Mouse (Mus musculus) midbrain, embryonic 16.5 days (tissue): ENCODE measurements around the gene Wdr62. TPM values are rescaled to one million over a fixed set of nuclear protein-coding genes. Genes with fewer than 3 reads are reported as not detected.
A peak's percentile ranks its signal among the peaks of the same experiment; 100 is the strongest.

Experiments used
- ATAC-seq: fragments of 200-750 bp; cut with Nextera tagmentation; 2 replicates; pipeline ENCODE4 v1.8.0; 2017; ENCODE audit warnings: moderate TSS enrichment
- H3K27ac ChIP-seq: fragments of 300-500 bp; sonication (generic); 2 replicates; pipeline ENCODE4 v1.5.1; 2014; ENCODE audit warnings: mild to moderate bottlenecking, low read length, mixed read lengths
- H3K27me3 ChIP-seq: fragments of 300-500 bp; sonication (generic); 2 replicates; pipeline ENCODE4 v1.6.1; 2014; ENCODE audit warnings: low read depth, low read length, mixed read lengths; ENCODE audit not compliant: control insufficient read depth, insufficient read depth
- H3K36me3 ChIP-seq: fragments of 300-500 bp; sonication (generic); 2 replicates; pipeline ENCODE4 v1.6.1; 2014; ENCODE audit warnings: mild to moderate bottlenecking, low read length, moderate library complexity, mixed read lengths; ENCODE audit not compliant: control insufficient read depth, insufficient read depth
- H3K4me1 ChIP-seq: fragments of 300-500 bp; sonication (generic); 2 replicates; pipeline ENCODE4 v1.6.1; 2014; ENCODE audit warnings: mild to moderate bottlenecking, low read length, mixed read lengths; ENCODE audit not compliant: control insufficient read depth, insufficient read depth
- H3K4me2 ChIP-seq: fragments of 300-500 bp; sonication (generic); 2 replicates; pipeline ENCODE4 v1.6.1; 2014; ENCODE audit warnings: mild to moderate bottlenecking, low read length, mixed read lengths
- H3K4me3 ChIP-seq: fragments of 300-500 bp; sonication (generic); 2 replicates; pipeline ENCODE4 v1.5.1; 2014; ENCODE audit warnings: low read depth, mild to moderate bottlenecking, low read length, moderate library complexity, mixed read lengths
- H3K9ac ChIP-seq: fragments of 300-500 bp; sonication (generic); 2 replicates; pipeline ENCODE4 v1.6.1; 2014; ENCODE audit warnings: low read depth, low read length, mixed read lengths
- H3K9me3 ChIP-seq: fragments of 300-500 bp; sonication (generic); replicated peaks from 2 replicates; pipeline ENCODE4 v1.6.1; 2014; ENCODE audit warnings: mild to moderate bottlenecking, low read length, mixed read lengths; ENCODE audit not compliant: control insufficient read depth, poor library complexity, severe bottlenecking
- WGBS: fragments of 180-500 bp; shearing (Covaris S2); extraction: QIAGEN DNeasy Blood & Tissue Kit; methylation state at CpG from one replicate; pipeline ENCODE4 v1.1.7; 2014; 5-methylcytosine and 5-hydroxymethylcytosine counted together
- polyA plus RNA-seq: library from polyadenylated mRNA; unstranded; fragments of >200 nt; fragmentation: Nextera tagmentation; extraction: Ambion mirVana; gene quantifications from 2 replicates; pipeline ENCODE4 v1.2.1, GENCODE M21; 2015

Gene Wdr62
- polyA plus RNA-seq, 1 experiment from 2014 or later = 4.0 TPM

- Histone ChIP-seq H3K9me3 (no peaks in the 10 kb centered on the region), H3K4me3 (peak within 1 kb of the TSS; percentile 60), H3K27ac (peak within 1 kb of the TSS; percentile 82), H3K9ac (peak within 1 kb of the TSS; percentile 73), H3K27me3 (no peaks in the 10 kb centered on the region), H3K4me1 (peaks cover 17% of the 10 kb centered on the region), H3K36me3 (peaks cover 23% of the 10 kb centered on the region), H3K4me2 (peak within 1 kb of the TSS; percentile 82)
- WGBS = 4% methylated on average over 27 of the region's 27 CpGs
- ATAC-seq = peak; percentile 100
Observed at GRCm38 (mm10) chr7:30308076-30309005, 28.1 kb upstream of the Wdr62 start, which contains the start of gene Alkbh6. TSS of gene Alkbh6 (plus strand) at chr7:30308717.

GRCm38 (mm10) chr7:30306083-30306779, 26.0 kb upstream of the Wdr62 start:
- Histone ChIP-seq H3K27ac (no peak overlapping the region), H3K4me2 (no peak overlapping the region), H3K9me3 (no peaks in the 10 kb centered on the region), H3K36me3 (peaks cover 37% of the 10 kb centered on the region), H3K9ac (no peak overlapping the region), H3K4me1 (peaks cover 17% of the 10 kb centered on the region), H3K27me3 (no peaks in the 10 kb centered on the region), H3K4me3 (no peak overlapping the region)
- ATAC-seq = no peak
- 95% methylated on average over 16 of the region's 16 CpGs for WGBS

- Histone ChIP-seq H3K27me3 (no peaks in the 10 kb centered on the region), H3K27ac (no peak overlapping the region), H3K36me3 (peaks cover 68% of the 10 kb centered on the region), H3K9me3 (no peaks in the 10 kb centered on the region), H3K9ac (no peak overlapping the region), H3K4me2 (no peak overlapping the region), H3K4me1 (no peaks in the 10 kb centered on the region), H3K4me3 (no peak overlapping the region)
- no peak for ATAC-seq
- 56% methylated on average over 3 of the region's 3 CpGs for WGBS
Observed at GRCm38 (mm10) chr7:30300914-30301313, 20.7 kb upstream of the Wdr62 start.

- no peaks in the 10 kb centered on the region for H3K27me3 ChIP-seq
- no peak overlapping the region for H3K4me3 ChIP-seq
- H3K4me2 ChIP-seq = no peak overlapping the region
- WGBS = 86% methylated on average over 16 of the region's 16 CpGs
- no peak for ATAC-seq
- no peak overlapping the region for H3K9ac ChIP-seq
- peaks cover 53% of the 10 kb centered on the region for H3K36me3 ChIP-seq
- no peak overlapping the region for H3K27ac ChIP-seq
- no peaks in the 10 kb centered on the region for H3K9me3 ChIP-seq
- H3K4me1 ChIP-seq = peaks cover 22% of the 10 kb centered on the region
Observed at GRCm38 (mm10) chr7:30297266-30297665, 17.0 kb upstream of the Wdr62 start.

- H3K9ac ChIP-seq = no peak overlapping the region
- H3K4me2 ChIP-seq = no peak overlapping the region
Observed at GRCm38 (mm10) chr7:30296816-30297215, 16.6 kb upstream of the Wdr62 start.

GRCm38 (mm10) chr7:30295103-30295502, 14.9 kb upstream of the Wdr62 start:
- Histone ChIP-seq H3K4me1 (peaks cover 28% of the 10 kb centered on the region), H3K27ac (no peak overlapping the region), H3K4me3 (no peak overlapping the region), H3K9ac (no peak overlapping the region), H3K27me3 (no peaks in the 10 kb centered on the region), H3K9me3 (no peaks in the 10 kb centered on the region), H3K36me3 (peaks cover 40% of the 10 kb centered on the region), H3K4me2 (no peak overlapping the region)
- ATAC-seq = no peak
- 78% methylated on average over 10 of the region's 10 CpGs for WGBS

More at GRCm38 (mm10) chr7:30296816-30297215, 16.6 kb upstream of the Wdr62 start:
- ATAC-seq = no peak
- Histone ChIP-seq H3K4me1 (peaks cover 23% of the 10 kb centered on the region), H3K4me3 (no peak overlapping the region), H3K27me3 (no peaks in the 10 kb centered on the region), H3K27ac (no peak overlapping the region), H3K36me3 (peaks cover 49% of the 10 kb centered on the region), H3K9me3 (no peaks in the 10 kb centered on the region)
- WGBS = 93% methylated on average over 15 of the region's 15 CpGs

- H3K36me3 ChIP-seq = peaks cover 32% of the 10 kb centered on the region
- H3K4me2 ChIP-seq = no peak overlapping the region
- ATAC-seq = no peak
- H3K4me1 ChIP-seq = peaks cover 28% of the 10 kb centered on the region
- no peaks in the 10 kb centered on the region for H3K27me3 ChIP-seq
- H3K9me3 ChIP-seq = no peaks in the 10 kb centered on the region
- no peak overlapping the region for H3K4me3 ChIP-seq
- no peak overlapping the region for H3K27ac ChIP-seq
- H3K9ac ChIP-seq = no peak overlapping the region
- 91% methylated on average over 5 of the region's 5 CpGs for WGBS
Observed at GRCm38 (mm10) chr7:30294296-30294695, 14.1 kb upstream of the Wdr62 start.

- Histone ChIP-seq H3K4me3 (no peak overlapping the region), H3K36me3 (peaks cover 27% of the 10 kb centered on the region), H3K9ac (peak overlapping the region; percentile 4; the same call in 1 of the 2 replicates), H3K27ac (no peak overlapping the region), H3K4me1 (peaks cover 28% of the 10 kb centered on the region), H3K9me3 (no peaks in the 10 kb centered on the region), H3K27me3 (no peaks in the 10 kb centered on the region), H3K4me2 (no peak overlapping the region; the same call in 1 of the 2 replicates)
- 65% methylated on average over 13 of the region's 13 CpGs for WGBS
- ATAC-seq = no peak
Observed at GRCm38 (mm10) chr7:30293795-30294194, 13.6 kb upstream of the Wdr62 start.
